Mouse (Mus musculus) adrenal gland, adult 18-20 months (tissue): ENCODE measurements around the gene Fam110a. TPM values are rescaled to one million over a fixed set of nuclear protein-coding genes. Genes with fewer than 3 reads are reported as not detected.

ENCODE experiments used
- DNase-seq, 2 experiments: peaks; one replicate each; pipeline ENCODE4 v3.0.0; 2021 to 2022; ENCODE audit warnings: low spot score in 2 of 2
- microRNA-seq, 2 experiments: library from miRNA; unstranded; fragments of <30 nt; microRNA quantifications; one replicate each; pipeline ENCODE4 v1.2.0; 2021; ENCODE audit warnings: borderline number of aligned reads in 2 of 2
- total RNA-seq, 2 experiments: library from RNA; stranded (reverse); gene quantifications; 1 replicate in 1 of 2; 2 replicates in 1 of 2; pipeline ENCODE4 v1.2.3; 2021

Fam110a gene
- total RNA-seq, 2 experiments from 2014 or later: 6.6 to 10.3 TPM

DNA sequence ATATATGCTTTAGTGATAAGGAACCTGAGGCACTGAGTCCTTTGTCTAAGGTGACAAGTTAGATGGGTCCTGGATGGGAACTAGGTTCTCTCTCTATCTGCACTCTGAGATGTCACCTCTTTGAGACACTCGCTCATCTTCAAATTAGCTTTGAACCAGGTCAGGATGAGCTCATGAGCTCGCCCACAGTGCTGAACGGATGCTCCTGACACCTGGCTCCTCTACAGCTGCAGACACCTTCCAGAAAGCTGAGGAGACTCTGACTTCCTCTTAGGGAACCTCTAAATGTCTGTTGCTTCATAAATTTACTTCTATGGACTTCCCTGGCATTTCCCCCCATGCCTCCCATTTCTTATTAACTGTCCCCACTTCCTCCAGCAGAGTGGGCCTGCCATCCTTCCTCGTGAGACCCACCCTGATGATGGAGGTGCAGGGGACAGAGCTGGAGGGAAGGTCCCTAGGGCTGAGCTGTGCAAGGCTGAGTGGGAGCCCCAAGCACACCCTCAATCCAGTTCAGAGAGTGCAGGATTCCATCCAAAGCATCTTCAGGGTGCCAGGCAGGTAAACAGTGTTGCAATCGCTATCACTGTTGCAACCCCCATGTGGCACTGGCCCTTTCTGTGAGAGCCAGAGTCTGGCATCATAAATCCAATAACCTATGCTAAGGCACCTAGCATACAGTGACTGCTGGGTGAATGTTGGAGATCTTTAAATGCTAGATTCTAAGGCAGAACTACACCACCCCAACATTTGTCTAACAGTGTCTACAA lies 40.2 kb downstream of the Fam110a start:
- no peak for DNase-seq

DNA sequence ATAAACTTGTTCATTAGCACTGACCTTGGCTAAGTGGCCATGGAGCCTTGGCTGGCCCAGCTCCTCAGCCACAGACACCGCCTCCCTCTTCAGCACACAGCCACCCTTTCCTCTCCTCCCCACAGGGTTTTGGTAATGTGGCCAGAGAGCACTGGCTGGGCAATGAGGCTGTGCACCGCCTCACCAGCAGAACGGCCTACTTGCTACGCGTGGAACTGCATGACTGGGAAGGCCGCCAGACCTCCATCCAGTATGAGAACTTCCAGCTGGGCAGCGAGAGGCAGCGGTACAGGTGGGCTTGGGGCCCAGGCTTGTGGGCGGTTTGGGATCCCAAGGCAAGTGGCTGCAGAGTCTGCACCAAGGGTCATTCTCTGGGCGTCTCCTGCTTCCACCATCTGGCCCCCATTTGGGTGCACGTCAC lies 41.2 kb downstream of the Fam110a start:
- DNase-seq: no peak

DNA sequence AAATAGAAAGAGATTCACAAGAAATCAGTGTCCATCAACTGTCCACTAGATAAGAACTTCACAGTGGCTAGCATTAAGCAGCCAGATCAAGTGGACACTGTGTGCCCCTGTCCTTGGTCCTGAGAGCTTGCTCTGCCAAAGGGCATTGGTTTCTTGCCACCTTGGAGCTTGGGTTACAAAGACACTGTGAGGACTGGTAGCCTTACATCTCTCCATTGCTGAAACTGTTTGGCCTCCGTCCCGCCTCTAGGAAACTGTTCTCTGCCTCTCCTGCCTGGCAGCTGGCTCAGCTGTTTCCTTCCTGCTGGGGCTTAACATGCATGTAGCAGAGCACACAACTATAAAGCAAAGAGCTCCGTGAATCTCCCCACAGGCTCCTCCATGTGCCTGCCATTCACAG lies 42.1 kb downstream of the Fam110a start:
- DNase-seq: no peak

DNA sequence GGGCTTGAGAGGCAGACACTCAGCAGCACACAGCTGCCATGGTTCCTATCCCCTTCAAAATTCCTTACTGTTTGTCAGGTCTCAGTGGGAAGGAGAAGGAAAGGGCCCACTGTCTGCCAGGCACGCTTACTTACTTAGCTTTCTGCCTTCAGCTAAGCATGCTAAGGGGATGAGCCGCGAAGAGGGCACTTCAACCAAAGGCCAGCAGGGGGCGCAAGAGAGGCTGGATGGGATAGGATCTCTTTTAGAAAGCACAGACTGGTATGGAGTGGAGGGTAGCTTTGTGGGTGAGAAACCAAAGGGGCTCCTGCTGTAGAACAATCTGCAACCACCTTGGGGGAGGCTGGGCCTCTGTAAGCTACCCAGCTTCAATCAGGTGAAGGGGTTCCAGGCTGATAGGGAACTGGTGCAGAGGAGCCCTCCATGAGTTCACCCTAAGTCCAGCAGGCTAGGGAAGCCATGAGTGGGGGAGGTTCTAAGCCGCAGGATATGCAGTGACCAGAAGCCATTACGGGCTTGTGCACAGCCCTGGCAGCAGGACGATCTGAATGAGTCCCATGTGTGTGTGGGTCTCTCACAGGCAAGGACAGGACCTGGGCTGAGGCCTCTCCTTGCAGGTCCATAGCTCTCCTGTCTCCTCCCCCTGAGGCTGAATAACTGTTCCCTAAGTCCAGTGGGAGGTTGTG lies 49.5 kb downstream of the Fam110a start:
- DNase-seq: peak; percentile 83 to 87

DNA sequence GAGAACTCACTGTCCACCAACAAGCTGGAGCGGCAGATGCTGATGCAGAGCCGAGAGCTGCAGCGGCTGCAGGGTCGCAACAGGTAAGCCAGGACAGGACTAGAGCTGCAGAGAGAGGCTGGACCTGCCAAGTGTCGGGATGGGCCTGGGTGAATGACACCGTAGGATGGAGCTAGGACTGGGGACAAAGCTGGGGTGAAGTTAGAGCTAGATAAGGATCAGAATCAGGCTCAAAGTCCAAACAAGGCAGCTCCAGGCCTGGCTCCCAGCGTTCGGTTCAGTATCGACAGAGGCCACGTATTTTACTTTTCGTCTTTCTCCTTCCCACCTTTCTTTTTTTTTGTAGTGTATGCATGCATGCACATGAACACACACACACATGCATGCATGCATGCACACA lies 52.9 kb downstream of the Fam110a start:
- DNase-seq: no peak

DNA sequence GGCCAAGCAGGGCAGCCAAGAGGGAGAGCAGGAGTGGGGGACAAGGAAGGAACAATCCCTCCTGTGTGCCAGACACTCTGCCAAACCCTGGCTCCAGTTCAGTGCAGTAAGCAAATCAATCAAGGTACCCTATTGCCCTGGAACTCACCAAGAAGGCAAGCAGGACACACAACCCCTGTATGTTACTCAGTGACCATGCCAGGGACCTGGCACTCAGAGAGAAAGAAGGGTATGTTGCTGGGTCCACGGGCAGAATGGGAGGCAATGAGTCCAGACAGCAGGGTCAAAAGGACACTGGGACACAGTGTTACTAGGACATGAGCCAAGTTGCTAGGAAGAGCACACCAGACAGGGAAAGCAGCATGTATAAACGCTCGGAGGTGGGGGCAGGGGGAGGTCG lies 54.3 kb downstream of the Fam110a start:
- no peak for DNase-seq

DNA sequence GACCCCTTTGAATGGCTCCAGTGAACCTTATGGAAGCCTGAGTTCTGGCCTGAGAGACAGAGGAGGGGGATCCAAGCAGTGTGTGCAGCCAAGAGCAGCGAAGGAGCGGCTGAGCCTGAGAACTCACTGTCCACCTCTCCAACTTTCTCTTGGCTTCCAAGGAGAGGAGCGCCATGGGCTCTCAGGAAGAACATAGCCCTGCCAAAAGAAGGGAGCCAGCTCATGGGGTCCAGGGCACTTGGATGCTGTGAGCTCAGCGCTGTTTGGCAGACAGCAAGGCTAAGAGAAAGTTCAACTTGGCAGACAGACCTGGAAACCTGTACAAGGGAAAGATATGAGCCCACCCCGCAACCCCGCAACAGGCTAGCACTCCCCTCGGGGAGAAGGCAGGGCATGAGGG lies 55.7 kb downstream of the Fam110a start:
- no peak for DNase-seq

DNA sequence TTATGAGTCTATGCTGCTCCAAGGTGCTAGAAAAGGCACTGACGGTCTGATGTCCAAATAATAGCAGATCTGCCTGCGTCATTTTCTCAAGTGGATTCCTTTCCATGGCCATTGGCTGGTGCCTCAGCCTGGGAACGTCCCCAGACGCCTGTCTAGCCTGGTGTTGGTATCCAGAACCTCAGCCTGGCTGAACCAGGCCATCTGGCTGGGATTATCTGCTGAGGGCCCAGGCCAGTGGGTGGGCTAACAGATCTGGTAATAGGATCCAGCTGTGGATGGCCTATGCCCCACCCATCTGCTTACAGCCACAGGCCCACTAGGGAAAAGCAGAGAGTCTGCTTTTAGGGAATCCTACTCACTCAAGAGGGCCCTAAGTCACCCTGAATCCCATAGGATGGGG lies 58.4 kb downstream of the Fam110a start:
- DNase-seq: no peak

DNA sequence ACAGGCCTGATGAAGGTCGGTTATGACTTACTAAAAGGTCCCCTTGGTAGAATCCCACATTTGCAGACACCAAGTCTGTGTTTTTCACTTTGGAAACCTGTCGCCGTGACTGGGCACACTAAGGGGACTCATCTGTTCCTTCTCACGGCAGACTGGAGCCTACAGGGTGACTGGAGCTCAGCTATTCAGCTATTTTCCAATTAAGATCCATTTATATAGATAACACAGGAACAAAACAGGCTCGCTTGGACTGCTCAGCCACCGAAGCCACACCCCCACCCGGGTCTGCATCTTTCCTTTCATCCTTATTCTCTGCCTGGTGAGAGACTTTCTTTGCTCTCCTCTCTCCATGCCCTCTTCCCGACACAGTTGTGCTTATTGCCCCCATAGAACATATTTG lies 59.0 kb downstream of the Fam110a start:
- no peak for DNase-seq

Small RNA genes lying within 50 kb of the gene (microRNA-seq; reads per million reads assigned to microRNA genes)
- gene Mir1953: 0 reads per million in 2 experiments

Other genes starting within 250 kb of the Fam110a start
- 10 to 100 TPM; 29.7 to 31.0 TPM for gene Psmf1, start 236.0 kb downstream of the Fam110a start, total RNA-seq
- gene Rspo4, start 137.3 kb downstream of the Fam110a start, total RNA-seq: 1 to 10 TPM in 1 of 2 experiments, under 1 TPM in 1; 0.70 to 2.8 TPM
- 1 to 10 TPM in 1 of 2 experiments, under 1 TPM in 1; 0.36 to 1.2 TPM for gene Angpt4, start 69.0 kb downstream of the Fam110a start, total RNA-seq
- 1 to 10 TPM; 3.9 to 5.6 TPM for gene Slc52a3, start 16.3 kb upstream of the Fam110a start, total RNA-seq
- gene Scrt2, start 101.3 kb upstream of the Fam110a start, total RNA-seq: under 1 TPM; 0.36 to 0.58 TPM
- 100 to 1,000 TPM; 547 to 673 TPM for gene Srxn1, start 125.3 kb upstream of the Fam110a start, total RNA-seq
- gene Tcf15, start 163.3 kb upstream of the Fam110a start, total RNA-seq: 1 to 10 TPM; 1.9 to 4.3 TPM
- 10 to 100 TPM; 88.2 to 98.6 TPM for gene Csnk2a1, start 246.6 kb upstream of the Fam110a start, total RNA-seq